Mouse (Mus musculus) neutrophil, adult 5-6 weeks (primary cell): Measurements from ENCODE around the gene Cope. TPM values are rescaled to one million over a fixed set of nuclear protein-coding genes. Genes with fewer than 3 reads are reported as not detected.

Experiments used
- ATAC-seq: fragments of 151-379, 151-347 bp; 2 replicates; pipeline ENCODE4 v1.8.0; 2017; ENCODE audit warnings: mild to moderate bottlenecking, moderate TSS enrichment; ENCODE audit not compliant: insufficient number of reproducible peaks, poor library complexity, low FRiP score, severe bottlenecking; ENCODE audit errors: extremely low read depth
- total RNA-seq: library from RNA; stranded (forward); fragments of 200-1000 nt; gene quantifications from 2 replicates; pipeline ENCODE4 v1.2.3, GENCODE M21; 2017

The Cope gene
- total RNA-seq, result 67.8 and 67.9 TPM in 2 replicates

DNA sequence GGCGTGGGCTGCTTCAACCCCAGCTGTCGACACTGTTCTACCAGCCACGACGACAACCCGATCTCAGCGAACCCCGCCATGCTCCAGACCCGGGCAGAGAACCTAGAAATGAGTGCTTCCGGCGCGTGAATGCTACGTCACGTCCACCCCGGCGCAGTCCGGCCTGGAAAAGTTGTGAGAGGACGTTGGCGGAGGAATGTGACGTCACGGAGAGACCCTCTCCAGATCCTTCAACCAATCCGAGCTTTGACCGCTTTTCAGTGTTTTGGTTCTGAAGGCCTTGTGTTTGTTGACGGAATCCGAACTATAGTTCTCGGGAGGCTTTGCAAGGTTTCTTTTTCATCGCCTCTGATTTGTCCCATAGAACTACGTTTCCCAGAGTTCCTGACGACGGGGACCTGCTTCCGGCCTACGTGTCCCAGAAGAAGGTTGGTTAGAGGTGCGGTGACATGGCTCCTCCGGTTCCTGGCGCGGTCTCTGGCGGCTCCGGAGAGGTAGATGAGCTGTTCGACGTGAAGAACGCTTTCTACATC is at the start of gene Cope, which contains the start of gene Ddx49:
Cope (plus strand) TSS at position 161 of the 533 bp plus-strand sequence.
Ddx49 (minus strand) TSS at position 132 of the 533 bp plus-strand sequence.
- peak; percentile 83 for ATAC-seq

DNA sequence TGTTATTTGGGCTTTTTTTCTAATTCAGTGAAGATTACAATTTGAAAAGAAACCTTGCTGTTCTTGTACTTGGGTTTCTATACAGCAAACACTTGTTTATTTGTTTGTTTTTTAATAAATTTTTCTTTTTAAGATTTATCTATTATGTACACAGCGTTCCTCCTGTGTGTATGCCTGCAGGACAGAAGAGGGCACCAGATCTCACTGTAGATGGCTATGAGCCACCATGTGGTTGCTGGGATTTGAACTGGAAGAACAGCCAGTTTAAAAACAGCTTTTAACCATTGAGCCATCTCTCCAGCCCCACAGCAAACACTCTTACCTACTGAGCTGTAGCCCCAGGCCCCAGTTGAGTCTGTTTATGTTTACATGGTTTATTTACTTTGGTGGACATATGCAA is 47.7 kb upstream of the Cope start:
- ATAC-seq, result no peak

- no peak for ATAC-seq
These were observed 44.9 kb upstream of the Cope start for GRCm38 (mm10) chr8:70257456-70257855.

- no peak for ATAC-seq
These were observed 43.7 kb upstream of the Cope start for GRCm38 (mm10) chr8:70258600-70258999.

GRCm38 (mm10) chr8:70259043-70259442 is 43.3 kb upstream of the Cope start:
- no peak for ATAC-seq

GRCm38 (mm10) chr8:70267674-70268073 is 34.6 kb upstream of the Cope start:
- ATAC-seq, result no peak

GRCm38 (mm10) chr8:70268311-70268710 is 34.0 kb upstream of the Cope start:
- ATAC-seq, result no peak

DNA sequence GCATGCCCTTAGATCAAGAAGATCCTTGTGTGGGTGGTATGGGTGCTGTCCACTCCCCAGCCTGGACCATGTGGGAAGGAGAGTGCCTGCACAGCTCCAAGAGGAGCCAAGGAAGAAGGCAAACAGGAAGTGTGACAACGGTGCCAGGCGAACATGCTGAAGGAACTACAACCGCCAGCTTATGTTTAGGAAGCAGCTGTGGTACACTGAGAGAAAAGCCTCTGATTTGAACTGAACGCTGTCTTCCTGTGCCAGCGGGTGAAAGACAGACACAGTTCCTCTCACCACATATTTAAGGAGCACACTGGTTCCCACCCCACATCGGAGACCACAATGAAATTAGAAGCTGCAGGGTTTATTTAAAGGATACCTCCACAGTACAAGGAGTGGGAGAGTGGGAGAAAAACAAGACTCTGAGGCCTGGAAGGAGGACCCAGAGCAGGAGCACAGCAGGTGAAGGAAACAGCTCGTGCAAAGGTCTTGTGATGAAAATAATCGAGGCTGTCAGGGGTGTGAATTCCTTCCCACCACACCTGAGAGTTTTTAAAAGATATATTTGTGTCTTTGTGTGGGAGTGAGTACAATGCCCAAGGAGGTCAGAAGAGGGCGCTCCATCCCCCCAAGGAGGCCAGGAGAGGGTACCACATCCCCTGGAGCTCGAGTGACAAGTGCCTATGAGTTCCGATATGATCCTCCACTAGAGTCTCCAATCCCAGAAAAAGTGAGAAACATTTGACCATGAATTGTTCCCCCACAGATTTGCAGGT is 33.3 kb upstream of the Cope start:
- no peak for ATAC-seq

GRCm38 (mm10) chr8:70272949-70273348 is 29.4 kb upstream of the Cope start:
- no peak for ATAC-seq

GRCm38 (mm10) chr8:70274350-70274749 is 28.0 kb upstream of the Cope start:
- ATAC-seq, result no peak

- ATAC-seq, result no peak
These were observed 25.8 kb upstream of the Cope start for GRCm38 (mm10) chr8:70276476-70276875.

DNA sequence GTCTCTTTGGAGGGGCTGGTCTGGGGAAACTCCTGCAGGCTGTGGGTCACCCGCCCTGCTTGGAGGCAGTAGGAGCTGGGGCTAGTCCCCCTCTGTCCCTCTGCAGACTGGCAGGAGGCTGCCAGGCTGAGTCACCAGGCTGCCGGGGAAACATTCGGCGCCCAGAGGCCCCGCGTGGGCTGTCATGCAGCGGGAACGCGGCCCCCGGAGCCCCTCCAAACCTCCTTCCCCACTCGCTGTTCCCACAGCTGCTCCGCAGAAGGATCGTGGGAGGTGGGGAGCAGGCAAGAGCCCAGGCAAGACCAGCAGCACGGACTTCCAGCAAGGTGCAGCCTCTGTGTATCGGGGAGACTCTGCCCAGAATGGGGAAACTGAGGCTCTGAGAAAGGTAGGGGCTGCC is 24.1 kb upstream of the Cope start:
- no peak for ATAC-seq

DNA sequence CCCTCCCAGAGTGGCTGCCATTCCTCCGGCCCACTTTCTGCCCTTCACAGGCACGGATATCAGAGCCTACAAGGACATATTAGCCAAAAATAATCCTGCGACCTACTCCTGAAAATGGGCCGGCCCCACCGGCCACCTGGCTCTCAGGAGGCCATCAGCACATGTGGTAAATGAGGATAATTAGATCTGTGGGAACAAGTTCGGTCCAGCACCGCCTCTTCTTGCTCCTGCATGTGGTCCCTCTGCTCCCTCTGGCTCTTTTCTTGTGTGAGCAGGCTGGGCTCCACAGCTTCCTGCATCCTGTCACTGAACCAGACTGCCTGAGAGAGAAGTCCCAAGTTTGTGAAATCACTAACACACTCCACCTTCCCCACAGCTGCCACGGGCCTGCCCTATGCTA is 23.1 kb upstream of the Cope start:
- no peak for ATAC-seq

DNA sequence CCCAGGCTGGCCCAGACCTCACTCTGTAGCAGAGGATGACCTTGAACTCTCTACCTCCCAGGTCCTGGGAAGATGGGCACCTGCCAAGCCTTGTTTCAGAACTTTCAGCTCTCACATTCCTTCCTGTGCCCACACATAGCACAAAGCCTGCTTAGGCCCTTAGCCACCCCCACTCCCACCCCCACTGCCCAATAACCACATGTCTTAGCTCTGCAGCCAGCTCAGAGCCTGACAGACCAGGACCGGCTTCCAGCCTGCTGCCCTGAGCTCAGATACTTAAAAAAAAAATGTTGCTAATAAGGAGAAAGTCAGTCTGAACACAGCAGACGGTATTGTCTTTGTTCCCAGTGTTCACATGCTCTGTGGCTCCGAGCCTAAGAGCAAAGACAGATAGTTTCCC is 21.3 kb upstream of the Cope start:
- ATAC-seq, result no peak

DNA sequence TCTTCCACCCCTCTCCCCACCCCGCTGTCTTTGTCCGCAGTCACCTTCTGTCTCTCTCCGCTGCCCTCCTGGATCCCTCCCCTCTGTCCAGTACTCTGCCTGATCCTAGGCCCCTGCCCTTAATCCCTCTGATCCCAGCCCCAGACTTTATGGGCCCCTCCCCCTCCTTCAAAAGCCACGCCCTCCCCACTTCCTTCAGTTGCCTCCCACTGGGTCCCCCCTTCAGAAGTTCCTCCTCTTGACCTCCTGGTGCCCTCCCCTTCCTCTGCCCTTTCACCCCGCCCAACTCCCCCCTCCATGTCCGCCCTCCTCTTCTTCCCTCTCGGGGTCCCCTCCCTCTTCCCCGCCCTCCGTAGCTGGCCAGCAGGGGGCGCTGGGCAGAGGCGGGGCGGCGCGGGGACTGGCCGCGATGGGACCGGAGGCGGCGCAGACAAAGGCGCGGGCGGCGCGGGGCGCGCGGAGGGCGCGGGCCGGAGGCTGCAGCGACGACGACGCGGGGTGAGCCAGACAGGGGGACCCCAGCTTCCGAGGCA is 19.6 kb upstream of the Cope start, which contains the start of gene Homer3:
Homer3 (plus strand) TSS at position 225 of the 533 bp plus-strand sequence.
- ATAC-seq, result peak; percentile 93

DNA sequence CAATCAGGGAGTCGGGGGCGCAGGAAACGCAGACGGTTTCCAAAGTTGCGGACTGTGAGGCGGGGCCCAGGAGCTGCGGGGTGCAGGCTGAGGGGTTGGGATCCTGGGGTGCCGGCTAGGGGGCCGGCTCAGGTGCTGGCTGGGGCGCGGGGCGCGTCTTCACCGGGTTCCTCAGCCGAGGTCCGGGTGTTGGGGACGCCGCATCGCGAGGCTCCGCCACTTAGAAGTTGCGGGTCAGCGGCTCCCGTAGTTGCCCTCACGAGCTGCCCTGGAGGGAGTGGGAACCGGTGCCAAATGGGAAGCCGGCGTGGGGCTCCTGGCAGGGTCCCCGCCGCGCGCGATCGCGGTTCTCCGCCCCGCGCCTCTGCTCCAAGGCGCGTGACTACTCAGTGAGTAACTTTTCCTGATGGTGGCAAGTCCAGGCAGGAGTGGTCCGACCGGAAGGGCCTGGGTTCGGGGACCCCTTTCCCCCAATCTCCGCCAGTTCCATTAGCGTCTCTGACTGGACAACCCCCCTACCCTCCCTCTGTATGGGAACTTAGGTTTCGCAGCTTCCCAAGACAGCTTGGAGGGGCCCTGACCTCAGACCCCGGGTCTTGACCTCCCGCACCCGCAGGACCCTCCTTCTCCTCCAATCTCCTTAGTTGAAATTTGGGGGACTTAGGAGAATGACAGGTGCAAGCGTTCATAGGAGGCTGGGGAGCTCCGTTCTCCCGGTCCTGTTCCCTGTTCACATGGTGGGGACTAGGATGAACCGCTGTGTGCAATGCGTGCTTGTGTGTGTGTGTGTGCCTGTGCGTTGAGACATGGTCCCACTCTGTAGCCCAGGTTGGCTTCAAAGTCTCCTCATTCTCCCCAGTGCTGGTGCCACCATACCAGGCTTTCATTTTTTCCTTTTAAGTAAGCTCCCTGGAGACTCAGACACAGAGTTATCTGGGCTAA is 18.9 kb upstream of the Cope start:
- ATAC-seq, result no peak

GRCm38 (mm10) chr8:70284421-70284820 is 17.9 kb upstream of the Cope start:
- ATAC-seq, result no peak

- ATAC-seq, result no peak
These were observed 17.0 kb upstream of the Cope start for GRCm38 (mm10) chr8:70285304-70285703.

GRCm38 (mm10) chr8:70286737-70287136 is 15.6 kb upstream of the Cope start:
- ATAC-seq, result no peak
